Mouse (Mus musculus) Muller cell, postnatal 12 days (primary cell): ENCODE results near the gene Vps33b.
"Not testable (repeated sequence)": the region's sequence is repeated elsewhere in the genome, so short reads cannot be mapped to it uniquely, and the experiment has no call there.

Experiments
- DNase-seq: peaks from one replicate; pipeline ENCODE4 v3.0.0-alpha.2; 2015; ENCODE audit errors: inconsistent ontology term

Vps33b gene

GRCm38 (mm10) chr7:80318670-80319069 lies 49.2 kb downstream of the Vps33b start:
- DNase-seq, result no peak

- DNase-seq, result no peak
These were observed 50.5 kb downstream of the Vps33b start for GRCm38 (mm10) chr7:80319846-80320496.

- no peak for DNase-seq
These were observed 53.9 kb downstream of the Vps33b start for GRCm38 (mm10) chr7:80323336-80323735.

- DNase-seq, result peak; percentile 97
These were observed 54.8 kb downstream of the Vps33b start, which contains the start of gene Rccd1 for GRCm38 (mm10) chr7:80324043-80324815. Gene Rccd1, minus strand, starts transcription at chr7:80324454.

- not testable (repeated sequence) for DNase-seq
These were observed 55.3 kb downstream of the Vps33b start for GRCm38 (mm10) chr7:80324816-80325119.

- no peak for DNase-seq
These were observed 55.9 kb downstream of the Vps33b start for GRCm38 (mm10) chr7:80325292-80325868.

GRCm38 (mm10) chr7:80326076-80326475 lies 56.6 kb downstream of the Vps33b start:
- no peak for DNase-seq

- DNase-seq, result no peak
These were observed 60.8 kb downstream of the Vps33b start for GRCm38 (mm10) chr7:80330278-80330677.

- DNase-seq, result no peak
These were observed 62.0 kb downstream of the Vps33b start for GRCm38 (mm10) chr7:80331433-80331832.

- no peak for DNase-seq
These were observed 65.4 kb downstream of the Vps33b start for GRCm38 (mm10) chr7:80334848-80335247.

GRCm38 (mm10) chr7:80336932-80337331 lies 67.5 kb downstream of the Vps33b start:
- DNase-seq, result no peak

GRCm38 (mm10) chr7:80339371-80339770 lies 69.9 kb downstream of the Vps33b start:
- DNase-seq, result peak; percentile 51

- peak; percentile 96 for DNase-seq
These were observed 70.6 kb downstream of the Vps33b start for GRCm38 (mm10) chr7:80339793-80340628.

GRCm38 (mm10) chr7:80340793-80341192 lies 71.3 kb downstream of the Vps33b start, which contains the start of gene Unc45a:
Gene Unc45a, minus strand, starts transcription at chr7:80341005.
- peak; percentile 76 for DNase-seq
